Mouse (Mus musculus): ENCODE results near the gene P3h2.

The P3h2 gene

DNA sequence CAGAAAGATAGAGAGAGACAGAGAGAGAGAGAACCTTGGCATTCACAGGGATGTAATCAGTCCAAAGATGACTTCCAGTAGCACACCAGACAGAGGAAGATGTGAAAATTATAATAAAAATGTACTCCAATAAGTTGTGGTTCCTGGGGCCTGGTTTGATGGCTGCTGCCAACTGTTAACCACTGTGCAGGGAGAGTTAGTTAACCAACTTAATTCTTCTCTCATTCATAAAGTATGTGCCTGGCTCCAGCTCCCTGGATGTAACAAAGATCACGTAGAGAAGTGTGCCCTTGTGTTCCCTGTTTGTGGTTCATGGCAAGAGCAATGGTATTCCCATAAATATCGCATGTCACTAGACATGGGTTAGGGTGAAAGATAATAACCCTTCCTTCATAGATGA lies 128.4 kb downstream of the P3h2 start:
- no peak for DNase-seq

GRCm38 (mm10) chr16:25971285-25971684 lies 134.3 kb downstream of the P3h2 start:
- DNase-seq: no peak

DNA sequence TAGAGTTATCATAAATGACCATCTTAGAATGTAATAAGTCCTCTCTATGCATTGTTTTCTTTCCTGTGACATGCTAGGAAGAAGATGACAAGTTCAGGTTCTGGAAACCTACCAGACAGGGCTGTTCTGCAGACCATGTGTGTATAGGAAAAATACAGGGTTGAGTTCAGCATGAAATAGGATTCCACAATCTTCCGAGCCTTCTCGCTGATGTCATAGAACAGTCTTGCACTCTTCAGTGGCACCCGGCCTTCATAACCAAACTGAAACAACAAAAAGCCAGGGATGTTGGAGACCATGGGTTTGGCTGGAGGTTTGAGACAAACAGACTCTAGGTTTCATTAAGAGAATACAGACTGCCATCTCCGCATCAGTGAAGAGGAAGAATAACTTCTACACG lies 134.9 kb downstream of the P3h2 start:
- DNase-seq: no peak

DNA sequence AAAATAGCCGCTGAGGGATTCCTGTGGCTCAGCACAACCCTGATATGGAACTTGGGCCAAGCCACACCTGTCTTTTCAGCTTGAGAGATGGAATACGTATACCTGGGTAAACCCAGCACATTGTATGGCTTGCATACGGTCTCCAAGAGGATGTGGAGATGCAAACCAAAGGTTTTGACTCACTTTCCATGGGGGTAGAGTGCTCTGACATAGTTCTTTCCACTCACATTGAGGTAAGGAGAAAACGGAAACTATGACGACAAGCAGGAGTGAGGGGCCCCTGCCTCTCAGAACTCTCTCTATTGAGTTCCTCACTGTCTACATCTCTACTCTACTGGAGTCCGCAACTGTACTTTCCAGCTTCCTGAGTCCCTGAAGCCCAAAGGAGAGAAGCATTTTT lies 135.4 kb downstream of the P3h2 start:
- DNase-seq: no peak

- DNase-seq: peak; percentile 72
Measured at GRCm38 (mm10) chr16:25967297-25967696, 138.3 kb downstream of the P3h2 start.

GRCm38 (mm10) chr16:25963856-25964255 lies 141.7 kb downstream of the P3h2 start:
- DNase-seq: peak; percentile 73

DNA sequence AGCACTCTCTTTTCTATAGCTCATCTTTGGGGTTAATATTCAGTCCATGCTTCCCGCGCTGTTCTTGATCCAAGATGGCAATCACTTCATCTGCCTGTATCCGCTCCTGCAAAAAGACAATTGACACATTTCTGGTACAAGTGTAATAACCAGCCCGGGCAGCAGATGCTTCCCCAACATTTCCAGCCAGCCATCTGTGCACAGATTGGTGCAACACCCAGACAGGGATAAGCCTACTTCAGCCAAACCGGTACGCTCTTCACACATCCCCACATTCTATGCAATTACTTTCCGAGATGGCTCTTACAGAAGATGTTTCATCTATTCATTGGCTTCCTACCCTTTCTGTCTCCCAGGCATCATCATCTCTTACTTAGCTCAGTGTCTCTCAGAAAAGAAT lies 145.2 kb downstream of the P3h2 start:
- no peak for DNase-seq

GRCm38 (mm10) chr16:25959929-25960328 lies 145.7 kb downstream of the P3h2 start:
- no peak for DNase-seq

- DNase-seq: no peak
Measured at GRCm38 (mm10) chr16:25958650-25959238, 146.8 kb downstream of the P3h2 start.

GRCm38 (mm10) chr16:25958213-25958612 lies 147.4 kb downstream of the P3h2 start:
- DNase-seq: no peak

DNA sequence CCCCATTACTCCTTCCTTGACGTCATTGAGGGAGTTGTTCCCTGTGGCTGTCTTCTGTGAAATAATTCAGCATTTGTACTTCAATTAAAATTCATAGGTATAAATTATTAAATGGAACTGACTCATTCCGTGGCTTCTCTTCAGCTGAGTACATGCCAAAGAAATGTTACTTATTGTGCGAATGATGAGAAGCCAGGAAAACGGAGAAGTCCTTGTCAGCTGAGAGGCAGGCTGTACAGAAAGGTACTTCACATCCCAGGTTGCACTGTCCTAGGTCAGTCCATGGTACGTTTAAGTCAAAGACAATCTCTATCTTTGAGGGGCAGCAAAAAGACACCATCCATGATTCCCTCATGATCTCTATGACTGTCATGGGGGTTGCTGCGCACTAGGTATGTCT lies 148.8 kb downstream of the P3h2 start:
- DNase-seq: no peak

GRCm38 (mm10) chr16:25954614-25955013 lies 151.0 kb downstream of the P3h2 start:
- DNase-seq: no peak

DNA sequence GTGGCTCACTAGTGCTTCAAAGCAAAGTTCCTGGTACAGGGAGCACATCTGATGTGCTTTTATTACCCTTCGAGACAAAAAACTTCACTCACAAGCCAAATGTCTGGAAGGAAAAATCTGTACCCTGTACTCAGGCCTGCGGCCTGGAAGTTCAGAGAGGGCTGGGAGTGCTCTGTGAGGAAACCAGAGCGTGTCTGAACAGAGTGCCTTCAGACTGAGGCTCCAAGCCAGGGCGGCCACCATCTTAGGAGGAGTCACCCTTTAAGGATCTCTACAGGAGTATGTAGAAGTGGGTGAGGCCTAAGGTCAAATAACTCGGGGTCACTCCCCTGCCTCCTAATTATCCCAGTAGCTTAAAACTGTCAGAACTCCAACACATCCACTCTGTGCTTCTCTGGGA lies 152.2 kb downstream of the P3h2 start:
- DNase-seq: no peak

- no peak for DNase-seq
Measured at GRCm38 (mm10) chr16:25952005-25952404, 153.6 kb downstream of the P3h2 start.

- no peak for DNase-seq
Measured at GRCm38 (mm10) chr16:25948067-25948466, 157.5 kb downstream of the P3h2 start.

DNA sequence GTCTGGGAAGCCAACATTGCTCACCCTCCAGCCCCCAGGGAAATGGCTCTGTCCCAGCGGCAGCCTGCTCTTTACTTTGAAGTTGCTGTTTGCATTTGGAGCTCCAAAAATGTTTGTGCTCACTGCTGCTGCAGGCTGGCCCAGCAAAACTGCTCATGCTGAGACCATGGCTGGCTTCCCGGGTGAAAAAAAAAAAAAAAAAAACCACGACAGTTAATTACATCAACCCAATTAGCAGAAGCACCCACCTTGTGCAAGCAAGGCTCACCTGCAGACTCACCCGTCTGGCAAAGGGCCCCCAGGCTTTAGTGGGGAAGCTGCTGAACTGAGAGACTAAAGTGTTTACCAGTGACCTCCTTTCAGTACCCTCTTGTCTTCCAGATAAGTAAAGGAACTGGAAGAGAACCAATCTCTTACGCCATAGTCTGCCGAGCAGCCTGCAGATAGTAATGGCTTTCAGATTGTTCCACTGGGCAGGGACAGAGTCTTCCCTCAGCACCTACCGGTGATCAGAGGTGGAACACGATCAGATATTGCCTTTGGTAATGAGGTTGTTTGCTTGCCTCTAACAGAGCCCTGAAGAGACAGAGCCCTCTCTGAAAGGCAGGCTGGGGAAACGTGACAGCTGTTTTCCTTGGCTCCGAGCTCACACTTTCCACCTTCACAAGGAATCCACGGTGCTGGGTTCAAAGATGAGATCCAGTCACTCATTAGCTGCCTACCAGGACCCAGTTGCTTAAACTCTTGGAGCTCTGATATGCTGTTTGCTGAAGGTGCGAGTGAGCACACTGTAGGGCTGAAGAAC lies 160.2 kb downstream of the P3h2 start:
- no peak for DNase-seq

- no peak for DNase-seq
Measured at GRCm38 (mm10) chr16:25942261-25942660, 163.3 kb downstream of the P3h2 start.

DNA sequence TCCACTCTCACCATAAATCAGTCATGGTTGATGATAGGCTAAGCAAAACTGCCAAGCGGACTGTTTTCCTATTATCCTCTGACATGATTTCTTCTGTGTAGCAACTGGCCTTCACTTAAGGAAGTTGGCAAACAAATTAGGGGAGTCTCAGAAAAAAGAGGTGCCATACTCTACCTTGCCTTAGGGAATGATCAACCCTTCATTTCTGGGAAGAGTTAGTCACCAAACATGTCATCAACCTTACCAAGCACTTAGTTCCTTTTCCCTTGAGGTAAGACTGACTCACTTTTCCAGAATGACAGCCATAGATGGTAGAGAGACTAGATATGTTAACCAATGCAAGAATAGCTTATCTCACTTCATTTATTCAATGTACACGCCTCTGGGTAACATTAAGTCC lies 171.4 kb downstream of the P3h2 start:
- DNase-seq: no peak

DNA sequence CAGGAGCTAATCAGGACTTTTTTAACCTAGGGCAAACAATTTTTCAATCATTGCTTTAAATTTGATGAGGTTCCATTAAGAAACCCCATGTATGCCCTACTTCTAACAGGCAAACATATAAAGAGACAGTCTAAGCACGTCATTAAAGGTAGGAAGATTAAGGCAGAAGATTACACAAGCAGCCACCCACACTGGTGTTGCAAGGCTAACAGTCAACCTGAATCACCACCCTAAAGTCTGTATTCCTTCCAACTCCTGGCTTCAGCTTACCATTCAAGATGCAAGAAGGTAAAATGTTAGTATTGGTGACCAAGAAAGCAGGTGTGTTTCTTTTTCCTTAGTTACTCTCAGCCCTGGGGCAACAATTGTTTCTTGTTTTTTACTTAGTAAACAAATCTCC lies 193.4 kb downstream of the P3h2 start:
- no peak for DNase-seq

Data from retina, postnatal 1 day (tissue).